Mouse (Mus musculus) lung, postnatal 4 days (tissue): ENCODE results near the gene Zfp61.

ENCODE experiments used
- DNase-seq, 2 experiments: peaks; one replicate each; pipeline ENCODE4 v3.0.0; 2021

Zfp61 gene

GRCm38 (mm10) chr7:24254633-24255474 lies 46.2 kb downstream of the Zfp61 start, which contains the start of gene Zfp108:
Gene Zfp108 (plus strand): TSS chr7:24254794.
- peak; percentile 78 to 82 for DNase-seq

GRCm38 (mm10) chr7:24253779-24254615 lies 47.0 kb downstream of the Zfp61 start:
- DNase-seq = no peak
